Mouse (Mus musculus) intestine, embryonic 16.5 days (tissue): ENCODE measurements around the gene Nek10. TPM values are rescaled to one million over a fixed set of nuclear protein-coding genes. Genes with fewer than 3 reads are reported as not detected.
A peak's percentile ranks its signal among the peaks of the same experiment; 100 is the strongest.
"Not testable (repeated sequence)": the region's sequence is repeated elsewhere in the genome, so short reads cannot be mapped to it uniquely, and the experiment has no call there.

Experiments
- ATAC-seq: fragments of 200-750 bp; cut with Nextera tagmentation; 2 replicates; pipeline ENCODE4 v1.8.0; 2017; ENCODE audit warnings: moderate TSS enrichment, moderate library complexity
- H3K27ac ChIP-seq: fragments of 300-500 bp; sonication (generic); 2 replicates; pipeline ENCODE4 v1.5.1; 2014; ENCODE audit warnings: mild to moderate bottlenecking, low read length
- H3K27me3 ChIP-seq: fragments of 300-500 bp; sonication (generic); replicated peaks from 2 replicates; pipeline ENCODE4 v1.6.1; 2014; ENCODE audit warnings: low read length, control low read depth, mixed read lengths; ENCODE audit not compliant: control insufficient read depth, insufficient read depth
- H3K36me3 ChIP-seq: fragments of 300-500 bp; sonication (generic); 2 replicates; pipeline ENCODE4 v1.6.1; 2014; ENCODE audit warnings: low read length, control low read depth; ENCODE audit not compliant: control insufficient read depth, insufficient read depth
- H3K4me1 ChIP-seq: fragments of 300-500 bp; sonication (generic); 2 replicates; pipeline ENCODE4 v1.6.1; 2014; ENCODE audit warnings: low read length, control low read depth, mixed read lengths; ENCODE audit not compliant: control insufficient read depth, insufficient read depth
- H3K4me2 ChIP-seq: fragments of 300-500 bp; sonication (generic); 2 replicates; pipeline ENCODE4 v1.6.1; 2014; ENCODE audit warnings: low read depth, low read length, control low read depth
- H3K4me3 ChIP-seq: fragments of 300-500 bp; sonication (generic); 2 replicates; pipeline ENCODE4 v1.5.1; 2014; ENCODE audit warnings: mild to moderate bottlenecking, low read length
- H3K9ac ChIP-seq: fragments of 300-500 bp; sonication (generic); 2 replicates; pipeline ENCODE4 v1.6.1; 2014; ENCODE audit warnings: low read depth, low read length
- H3K9me3 ChIP-seq: fragments of 300-500 bp; sonication (generic); 2 replicates; pipeline ENCODE4 v1.6.1; 2016; ENCODE audit warnings: low read length, control low read depth; ENCODE audit not compliant: control insufficient read depth
- WGBS: fragments of 180-500 bp; shearing (Covaris S2); extraction: QIAGEN DNeasy Blood & Tissue Kit; methylation state at CpG from one replicate; pipeline ENCODE4 v1.1.7; 2014; 5-methylcytosine and 5-hydroxymethylcytosine counted together
- polyA plus RNA-seq: library from polyadenylated mRNA; unstranded; fragments of >200 nt; fragmentation: Nextera tagmentation; extraction: Ambion mirVana; gene quantifications from 2 replicates; pipeline ENCODE4 v1.2.1, GENCODE M21; 2015

Nek10 gene
- 0.02 TPM in 1 of 2 replicates, not detected in the other for polyA plus RNA-seq

DNA sequence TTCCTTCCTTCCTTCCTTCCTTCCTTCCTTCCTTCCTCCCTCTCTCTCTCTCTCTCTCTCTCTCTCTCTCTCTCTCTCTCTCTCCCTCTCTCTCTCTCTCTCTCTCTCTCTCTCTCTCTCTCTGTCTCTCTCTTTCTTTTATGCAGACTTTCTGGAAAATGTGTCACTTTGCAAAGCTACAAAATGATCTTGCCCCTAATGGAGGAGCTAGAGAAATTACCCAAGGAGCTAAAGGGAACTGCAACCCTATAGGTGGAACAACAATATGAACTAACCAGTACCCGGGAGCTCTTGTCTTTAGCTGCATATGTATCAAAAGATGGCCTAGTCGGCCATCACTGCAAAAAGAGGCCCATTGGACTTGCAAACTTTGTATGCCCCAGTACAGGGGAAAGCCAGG is at the start of gene Nek10:
Gene Nek10 (plus strand): TSS at position 301 of the 400 bp plus-strand sequence.
- not testable (repeated sequence) for H3K27ac ChIP-seq, H3K4me2 ChIP-seq, H3K4me3 ChIP-seq, H3K4me1 ChIP-seq, H3K9me3 ChIP-seq, H3K27me3 ChIP-seq, ATAC-seq, H3K9ac ChIP-seq, H3K36me3 ChIP-seq
- 43% methylated on average over 1 of the region's 2 CpGs for WGBS

DNA sequence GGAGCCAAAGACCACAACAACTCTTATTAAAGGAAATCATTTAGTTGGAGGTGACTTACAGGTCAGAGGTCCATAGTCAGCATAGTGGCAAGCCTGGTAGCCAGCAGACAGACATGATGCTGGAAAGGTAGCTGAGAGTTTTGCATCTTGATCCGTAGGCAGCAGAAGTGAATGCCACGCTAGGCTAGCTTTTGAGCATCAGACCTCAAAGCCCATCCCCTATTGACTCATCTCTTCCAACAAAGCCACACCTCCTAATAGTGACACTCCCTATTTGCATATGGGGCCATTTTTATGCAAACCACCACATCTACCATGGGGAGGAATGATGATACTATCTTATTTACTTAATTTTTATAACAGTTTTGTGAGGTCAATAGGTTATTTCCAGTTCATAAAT is 22.0 kb upstream of the Nek10 start:
- peaks cover 5% of the 10 kb centered on the region; the same call in 1 of the 2 replicates for H3K36me3 ChIP-seq
- H3K4me1 ChIP-seq, result no peaks in the 10 kb centered on the region
- H3K27me3 ChIP-seq, result no peaks in the 10 kb centered on the region
- no peak overlapping the region for H3K27ac ChIP-seq
- no peak overlapping the region for H3K9ac ChIP-seq
- WGBS, result 98% methylated on average over 2 of the region's 2 CpGs
- H3K4me3 ChIP-seq, result no peak overlapping the region
- no peak for ATAC-seq
- no peaks in the 10 kb centered on the region for H3K9me3 ChIP-seq
- H3K4me2 ChIP-seq, result no peak overlapping the region

GRCm38 (mm10) chr14:14784223-14784622 is 19.0 kb upstream of the Nek10 start:
- Histone ChIP-seq H3K36me3 (peaks cover 12% of the 10 kb centered on the region), H3K4me2 (no peak overlapping the region), H3K9ac (no peak overlapping the region), H3K27me3 (no peaks in the 10 kb centered on the region), H3K27ac (no peak overlapping the region), H3K4me1 (no peaks in the 10 kb centered on the region), H3K4me3 (no peak overlapping the region), H3K9me3 (no peaks in the 10 kb centered on the region)
- ATAC-seq, result no peak
- 93% methylated on average over 1 of the region's 1 CpGs for WGBS

DNA sequence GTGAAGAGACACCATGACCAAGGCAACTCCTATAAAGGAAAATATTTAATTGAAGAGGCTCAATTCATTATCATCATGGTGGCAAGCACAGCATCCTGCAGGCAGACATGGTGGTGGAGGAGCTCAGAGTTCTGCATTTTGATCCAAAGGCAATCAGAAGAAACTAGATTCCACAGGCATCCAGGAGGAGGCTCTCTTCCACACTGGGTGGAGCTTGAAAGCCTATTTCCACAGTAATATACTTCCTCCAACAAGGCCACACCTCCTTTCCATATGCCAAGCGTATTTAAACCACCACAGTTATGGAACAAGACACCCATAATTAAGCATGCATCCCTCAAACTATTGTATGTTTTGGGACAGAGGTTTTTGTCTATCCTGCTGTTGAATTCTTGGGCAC is 16.2 kb upstream of the Nek10 start:
- Histone ChIP-seq H3K9me3 (no peaks in the 10 kb centered on the region), H3K4me1 (no peaks in the 10 kb centered on the region), H3K4me2 (no peak overlapping the region), H3K27ac (no peak overlapping the region), H3K27me3 (no peaks in the 10 kb centered on the region), H3K9ac (no peak overlapping the region), H3K4me3 (no peak overlapping the region), H3K36me3 (peaks cover 8% of the 10 kb centered on the region)
- WGBS, result 93% methylated on average over 1 of the region's 1 CpGs
- ATAC-seq, result no peak

- ATAC-seq, result peak; percentile 74; the same call in 1 of the 2 replicates
- H3K9me3 ChIP-seq, result no peaks in the 10 kb centered on the region
- H3K4me1 ChIP-seq, result no peaks in the 10 kb centered on the region
- H3K4me2 ChIP-seq, result no peak overlapping the region
- WGBS, result 64% methylated on average over 4 of the region's 4 CpGs
- H3K27ac ChIP-seq, result no peak overlapping the region
- no peaks in the 10 kb centered on the region for H3K27me3 ChIP-seq
- peaks cover 7% of the 10 kb centered on the region for H3K36me3 ChIP-seq
- no peak overlapping the region for H3K4me3 ChIP-seq
- H3K9ac ChIP-seq, result no peak overlapping the region
Measured at GRCm38 (mm10) chr14:14789840-14790470, 13.3 kb upstream of the Nek10 start.

GRCm38 (mm10) chr14:14799861-14800260 is 3.4 kb upstream of the Nek10 start:
- Histone ChIP-seq H3K27ac (no peak overlapping the region), H3K36me3 (no peaks in the 10 kb centered on the region), H3K4me1 (no peaks in the 10 kb centered on the region), H3K9ac (no peak overlapping the region), H3K4me2 (no peak overlapping the region), H3K9me3 (no peaks in the 10 kb centered on the region), H3K27me3 (no peaks in the 10 kb centered on the region), H3K4me3 (no peak overlapping the region)
- 67% methylated on average over 5 of the region's 5 CpGs for WGBS
- ATAC-seq, result no peak

DNA sequence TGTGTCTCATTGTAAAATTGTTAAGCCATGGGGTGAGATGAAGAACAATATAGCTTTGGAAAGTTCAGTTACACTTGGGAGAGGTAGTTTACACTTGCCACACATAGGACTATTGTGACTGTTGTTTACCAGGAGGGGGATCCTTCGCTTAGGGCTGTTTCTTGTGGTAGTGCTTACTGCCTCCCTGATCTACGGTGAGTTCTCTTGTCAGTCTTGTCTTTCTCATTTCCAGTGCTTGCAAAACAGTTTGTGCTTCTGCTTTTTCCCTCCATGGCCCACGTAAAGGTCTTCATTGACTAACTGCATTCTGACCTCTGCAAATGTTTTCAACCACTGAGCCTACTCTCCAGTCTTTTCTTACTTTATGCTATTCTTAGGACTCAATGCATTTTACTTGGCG is 2.9 kb upstream of the Nek10 start:
- H3K4me2 ChIP-seq, result no peak overlapping the region
- 87% methylated on average over 4 of the region's 4 CpGs for WGBS
- no peak overlapping the region for H3K27ac ChIP-seq
- no peaks in the 10 kb centered on the region for H3K9me3 ChIP-seq
- H3K27me3 ChIP-seq, result no peaks in the 10 kb centered on the region
- ATAC-seq, result no peak
- no peaks in the 10 kb centered on the region for H3K4me1 ChIP-seq
- H3K9ac ChIP-seq, result no peak overlapping the region
- H3K36me3 ChIP-seq, result no peaks in the 10 kb centered on the region
- no peak overlapping the region for H3K4me3 ChIP-seq

DNA sequence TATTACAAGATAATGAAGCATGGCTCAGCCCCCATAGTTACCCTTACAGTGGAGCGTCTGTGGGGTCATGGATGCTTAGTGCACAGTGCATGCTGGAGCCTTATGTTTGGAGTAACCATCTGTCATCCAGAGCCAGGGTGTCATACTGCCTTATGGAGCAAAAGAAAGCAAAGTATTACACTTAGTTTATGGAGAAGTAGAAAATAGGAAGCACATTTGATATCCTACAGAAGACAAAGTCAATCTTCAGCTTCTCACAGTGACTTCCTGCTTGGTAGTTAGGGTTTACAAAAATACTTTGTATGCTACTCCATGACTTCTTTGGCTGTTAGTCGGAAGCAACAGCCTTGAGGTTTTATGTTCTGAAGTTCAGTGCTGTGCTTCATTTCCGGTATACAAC is 2.4 kb upstream of the Nek10 start:
- H3K27ac ChIP-seq, result no peak overlapping the region
- no peaks in the 10 kb centered on the region for H3K27me3 ChIP-seq
- no peak overlapping the region for H3K4me3 ChIP-seq
- H3K4me1 ChIP-seq, result no peaks in the 10 kb centered on the region
- H3K9me3 ChIP-seq, result no peaks in the 10 kb centered on the region
- no peaks in the 10 kb centered on the region for H3K36me3 ChIP-seq
- WGBS, result 96% methylated on average over 3 of the region's 3 CpGs
- H3K9ac ChIP-seq, result no peak overlapping the region
- H3K4me2 ChIP-seq, result no peak overlapping the region
- ATAC-seq, result no peak

DNA sequence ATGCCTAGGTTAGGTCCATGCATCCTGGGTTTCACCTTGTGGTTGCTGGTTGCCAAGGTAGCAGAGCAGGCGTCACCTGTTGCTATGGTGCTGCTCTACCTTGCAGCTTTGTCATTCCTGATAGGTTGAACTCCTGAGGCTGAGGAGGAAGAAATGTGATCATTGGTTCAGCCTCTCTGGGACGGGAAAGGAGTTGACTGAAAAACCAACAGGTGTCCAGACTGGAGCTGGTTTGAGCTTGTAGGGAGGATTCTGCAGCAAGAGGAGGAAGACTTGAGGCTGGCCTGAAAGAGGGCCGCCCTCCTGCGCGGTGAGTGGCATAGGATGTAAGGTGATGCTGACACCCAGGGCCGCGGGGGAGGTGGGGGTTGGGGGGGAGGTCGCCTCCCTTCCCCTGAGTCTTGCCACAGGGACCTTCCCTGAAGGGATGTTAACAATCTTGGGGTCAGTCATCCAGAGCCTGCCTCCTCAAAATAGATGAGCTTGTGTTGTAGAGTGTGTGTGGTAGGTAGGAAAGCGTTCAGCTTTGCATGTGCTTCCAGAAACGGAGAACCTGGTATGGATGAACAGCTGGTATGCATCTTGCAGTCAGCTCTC is 804 bp downstream of the Nek10 start:
- 6% methylated on average over 10 of the region's 10 CpGs for WGBS
- ATAC-seq, result peak; percentile 64

More for the DNA sequence above, 804 bp downstream of the Nek10 start:
- no peaks in the 10 kb centered on the region for H3K27me3 ChIP-seq
- no peak overlapping the region for H3K27ac ChIP-seq
- H3K4me3 ChIP-seq, result no peak overlapping the region
- no peak overlapping the region for H3K4me2 ChIP-seq
- H3K9me3 ChIP-seq, result no peaks in the 10 kb centered on the region
- H3K36me3 ChIP-seq, result no peaks in the 10 kb centered on the region
- H3K4me1 ChIP-seq, result no peaks in the 10 kb centered on the region
- no peak overlapping the region for H3K9ac ChIP-seq
